Mouse (Mus musculus) testis, adult 2 months (tissue): ENCODE data around the gene Mrps14. TPM values are rescaled to one million over a fixed set of nuclear protein-coding genes. Genes with fewer than 3 reads are reported as not detected.

Source experiments
- H3K27ac ChIP-seq: fragments of 200-500 bp; 2 replicates; pipeline ENCODE4 v1.5.1; 2012; ENCODE audit warnings: low read depth, low read length; ENCODE audit not compliant: control insufficient read depth, insufficient read depth
- H3K27me3 ChIP-seq: fragments of 200-500 bp; 2 replicates; pipeline ENCODE4 v1.6.1; 2012; ENCODE audit warnings: mild to moderate bottlenecking, low read length, moderate library complexity; ENCODE audit not compliant: control insufficient read depth, insufficient read depth
- H3K36me3 ChIP-seq: fragments of 200-500 bp; 2 replicates; pipeline ENCODE4 v1.6.1; 2012; ENCODE audit warnings: mild to moderate bottlenecking, low read length; ENCODE audit not compliant: control insufficient read depth, insufficient read depth
- H3K4me1 ChIP-seq: fragments of 200-500 bp; 2 replicates; pipeline ENCODE4 v1.6.1; 2012; ENCODE audit warnings: low read length; ENCODE audit not compliant: control insufficient read depth, insufficient read depth
- H3K4me3 ChIP-seq: fragments of 200-500 bp; 2 replicates; pipeline ENCODE4 v1.5.1; 2012; ENCODE audit warnings: low read depth, mild to moderate bottlenecking, low read length, moderate library complexity, mixed read lengths; ENCODE audit not compliant: control insufficient read depth
- CTCF ChIP-seq: fragments of 200-500 bp; IDR thresholded peaks from 2 replicates; pipeline ENCODE4 v1.5.1; 2012; ENCODE audit warnings: low read depth, mild to moderate bottlenecking, inconsistent platforms, low read length, moderate library complexity; ENCODE audit not compliant: control insufficient read depth, insufficient read depth, insufficient replicate concordance
- POLR2A ChIP-seq: fragments of 200-500 bp; IDR thresholded peaks from 2 replicates; pipeline ENCODE4 v1.6.1; 2012; ENCODE audit warnings: low read depth, mild to moderate bottlenecking, inconsistent platforms, low read length, moderate library complexity; ENCODE audit not compliant: control insufficient read depth
- polyA plus RNA-seq: library from polyadenylated mRNA; depleted of rRNA; stranded (reverse); fragments of >200 nt; gene quantifications from 2 replicates; pipeline ENCODE4 v1.2.3, GENCODE M21; 2012; rRNA removed

Gene Mrps14
- polyA plus RNA-seq, 1 experiment: 22.8 TPM

- no peak overlapping the region for H3K27ac ChIP-seq
- H3K4me1 ChIP-seq: no peaks in the 10 kb centered on the region
- no peaks in the 10 kb centered on the region for H3K27me3 ChIP-seq
- H3K4me3 ChIP-seq: no peak overlapping the region
- TF ChIP-seq CTCF: no peak
- TF ChIP-seq POLR2A: no peak
- no peaks in the 10 kb centered on the region for H3K36me3 ChIP-seq
These were observed 50.9 kb downstream of the Mrps14 start for GRCm38 (mm10) chr1:160245954-160246353.

- no peak for TF ChIP-seq CTCF
- TF ChIP-seq POLR2A: no peak
- Histone ChIP-seq H3K4me1 (no peaks in the 10 kb centered on the region), H3K4me3 (no peak overlapping the region), H3K27me3 (no peaks in the 10 kb centered on the region), H3K36me3 (no peaks in the 10 kb centered on the region), H3K27ac (no peak overlapping the region)
These were observed 51.8 kb downstream of the Mrps14 start for GRCm38 (mm10) chr1:160246844-160247243.

GRCm38 (mm10) chr1:160247473-160247872, 52.5 kb downstream of the Mrps14 start:
- no peak overlapping the region for H3K27ac ChIP-seq
- no peaks in the 10 kb centered on the region for H3K36me3 ChIP-seq
- H3K4me1 ChIP-seq: no peaks in the 10 kb centered on the region
- TF ChIP-seq POLR2A (no peak), CTCF (no peak)
- H3K27me3 ChIP-seq: no peaks in the 10 kb centered on the region
- H3K4me3 ChIP-seq: no peak overlapping the region

- H3K27me3 ChIP-seq: no peaks in the 10 kb centered on the region
- no peak for TF ChIP-seq CTCF
These were observed 54.8 kb downstream of the Mrps14 start for GRCm38 (mm10) chr1:160249786-160250185.

GRCm38 (mm10) chr1:160250782-160251181, 55.8 kb downstream of the Mrps14 start:
- no peaks in the 10 kb centered on the region for H3K27me3 ChIP-seq
- no peak overlapping the region for H3K27ac ChIP-seq
- H3K36me3 ChIP-seq: no peaks in the 10 kb centered on the region
- no peak overlapping the region for H3K4me3 ChIP-seq
- TF ChIP-seq POLR2A (no peak), CTCF (no peak)
- H3K4me1 ChIP-seq: no peaks in the 10 kb centered on the region

More at GRCm38 (mm10) chr1:160249786-160250185, 54.8 kb downstream of the Mrps14 start:
- no peak overlapping the region for H3K27ac ChIP-seq
- no peak overlapping the region for H3K4me3 ChIP-seq
- H3K4me1 ChIP-seq: no peaks in the 10 kb centered on the region
- H3K36me3 ChIP-seq: no peaks in the 10 kb centered on the region

- TF ChIP-seq POLR2A (no peak), CTCF (no peak)
- Histone ChIP-seq H3K4me1 (no peaks in the 10 kb centered on the region), H3K36me3 (peaks cover 1% of the 10 kb centered on the region; the same call in 1 of the 2 replicates), H3K4me3 (no peak overlapping the region), H3K27ac (no peak overlapping the region), H3K27me3 (no peaks in the 10 kb centered on the region)
These were observed 56.5 kb downstream of the Mrps14 start for GRCm38 (mm10) chr1:160251388-160252007.

Other genes starting within 250 kb of the Mrps14 start
- gene 4930523C07Rik, start 150.8 kb upstream of the Mrps14 start, polyA plus RNA-seq: 27.8 and 36.2 TPM in 2 replicates
- gene Tnn, start 41.6 kb upstream of the Mrps14 start, polyA plus RNA-seq: not detected in 2 replicates
- 7.3 and 9.8 TPM in 2 replicates for gene Cacybp, start 17.7 kb downstream of the Mrps14 start, polyA plus RNA-seq